Mouse (Mus musculus) megakaryocyte, embryonic 14.5 days (primary cell): Measurements from ENCODE around the gene Fbh1. TPM values are rescaled to one million over a fixed set of nuclear protein-coding genes. Genes with fewer than 3 reads are reported as not detected.

Experiments used
- H3K27me3 ChIP-seq: replicated peaks from 2 replicates; pipeline ENCODE3; 2012; ENCODE audit warnings: inconsistent platforms
- H3K36me3 ChIP-seq: replicated peaks from 2 replicates; pipeline ENCODE3; 2012; ENCODE audit warnings: low read length, inconsistent platforms, mixed read lengths
- H3K4me1 ChIP-seq: 2 replicates; pipeline ENCODE4 v1.6.1; 2012; ENCODE audit warnings: inconsistent platforms
- H3K4me3 ChIP-seq: replicated peaks from 2 replicates; pipeline ENCODE3; 2012; ENCODE audit warnings: moderate library complexity, mild to moderate bottlenecking, inconsistent platforms
- H3K9me3 ChIP-seq: 2 replicates; pipeline ENCODE4 v1.6.1; 2012; ENCODE audit warnings: inconsistent platforms
- FLI1 ChIP-seq: IDR thresholded peaks from 2 replicates; pipeline ENCODE4 v1.6.1; 2012; ENCODE audit warnings: low read length, inconsistent platforms, mixed read lengths
- GATA1 ChIP-seq: IDR thresholded peaks from 3 replicates; pipeline ENCODE4 v1.6.1; 2012; ENCODE audit warnings: mixed read lengths, low read length, inconsistent platforms, borderline replicate concordance
- polyA plus RNA-seq: library from polyadenylated mRNA; stranded (reverse); fragments of >175 nt; gene quantifications from 2 replicates; pipeline ENCODE4 v1.2.3, GENCODE M21; 2012; ENCODE audit warnings: low replicate concordance; ENCODE audit not compliant: insufficient read depth

Fbh1 gene
- 0.45 and 4.7 TPM in 2 replicates for polyA plus RNA-seq

DNA sequence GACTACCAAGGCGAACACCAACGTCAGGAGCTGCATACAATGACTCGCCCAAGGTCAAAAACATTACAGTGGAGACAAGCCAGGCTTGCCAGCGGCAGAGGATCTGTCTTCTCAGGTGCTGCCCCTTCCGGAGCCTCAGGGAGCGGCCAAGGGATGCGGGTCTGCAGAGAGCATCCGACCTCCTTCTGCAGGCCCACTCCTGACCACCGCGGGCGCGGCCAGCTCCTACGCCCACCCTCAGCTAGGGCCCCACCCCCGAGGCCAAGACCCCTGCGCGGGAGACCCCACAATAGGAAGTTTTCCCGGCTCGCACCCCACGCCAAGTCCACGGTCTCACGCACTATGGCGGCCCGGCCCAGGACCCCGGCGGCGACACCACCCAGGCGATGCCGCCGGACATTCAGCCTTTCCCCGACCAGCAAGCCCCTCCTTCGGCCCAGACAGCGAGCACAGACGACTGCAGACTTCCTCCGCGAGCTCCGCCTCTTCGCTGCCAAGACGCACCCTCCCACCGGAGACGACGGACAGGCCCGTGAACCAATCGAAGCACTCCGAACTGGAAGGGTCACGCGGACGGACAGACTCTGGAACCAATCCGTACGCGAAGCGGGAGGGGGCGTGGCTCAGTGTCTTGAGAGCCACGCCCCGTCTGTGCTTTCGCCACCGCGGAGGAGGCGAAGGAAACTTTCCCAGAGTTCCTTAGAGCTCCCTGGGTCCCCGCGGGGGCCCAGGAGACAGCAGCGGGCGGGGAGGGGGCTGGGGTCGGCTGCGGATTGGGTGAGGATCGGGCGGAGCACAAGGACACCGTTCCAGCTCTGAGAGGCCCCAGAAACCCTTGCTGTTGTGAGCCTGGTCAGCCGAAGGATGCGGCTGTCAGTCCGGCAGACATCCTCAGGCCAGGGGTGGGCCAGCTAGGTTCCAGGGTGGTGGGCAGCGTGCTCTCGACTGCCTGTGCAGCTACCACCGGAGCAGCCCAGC, at the start of gene Fbh1, which contains the start of gene Ankrd16:
TSS of gene Fbh1 (minus strand) at position 492 of the 978 bp plus-strand sequence.
TSS of gene Ankrd16 (plus strand) at position 786 of the 978 bp plus-strand sequence.
- Histone ChIP-seq H3K9me3 (no peaks in the 10 kb centered on the region), H3K27me3 (no peaks in the 10 kb centered on the region), H3K36me3 (peaks cover 37% of the 10 kb centered on the region), H3K4me1 (peaks cover 58% of the 10 kb centered on the region), H3K4me3 (peak within 1 kb of the TSS; percentile 100)
- TF ChIP-seq FLI1 (no peak), GATA1 (no peak)

DNA sequence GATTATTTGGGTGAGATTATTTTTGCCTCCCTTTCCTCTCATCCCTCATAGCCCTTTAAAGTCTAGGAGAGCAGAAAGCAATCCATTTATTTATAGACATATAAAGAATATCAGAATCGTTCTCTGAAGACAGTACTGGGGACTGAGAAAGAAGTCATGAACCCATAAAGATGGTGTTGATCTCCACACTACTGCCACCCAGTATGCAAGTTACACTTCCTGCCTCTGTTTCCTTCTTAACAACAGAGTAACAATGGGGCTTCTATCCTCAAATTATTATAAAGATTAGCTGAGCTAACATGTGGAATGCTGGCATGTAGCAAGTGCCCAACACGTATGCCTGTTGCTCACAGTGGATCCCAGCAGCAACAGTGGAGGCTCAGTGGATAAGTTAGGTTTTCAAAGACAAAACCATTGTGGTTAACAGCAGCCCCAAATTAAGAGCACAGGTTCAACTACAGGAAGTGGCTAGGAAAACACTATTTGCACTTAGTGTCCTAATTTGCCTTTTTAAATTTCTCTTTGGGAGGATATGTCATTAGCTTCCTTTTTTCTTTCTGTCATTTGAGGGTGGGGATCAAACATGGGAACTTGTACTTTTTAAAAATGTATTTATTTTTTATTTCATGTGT, 24.0 kb upstream of the Fbh1 start:
- H3K4me3 ChIP-seq: no peak overlapping the region
- H3K4me1 ChIP-seq: peaks cover 33% of the 10 kb centered on the region
- no peaks in the 10 kb centered on the region for H3K9me3 ChIP-seq
- no peaks in the 10 kb centered on the region for H3K27me3 ChIP-seq
- H3K36me3 ChIP-seq: no peaks in the 10 kb centered on the region
- TF ChIP-seq GATA1: no peak
- no peak for TF ChIP-seq FLI1

DNA sequence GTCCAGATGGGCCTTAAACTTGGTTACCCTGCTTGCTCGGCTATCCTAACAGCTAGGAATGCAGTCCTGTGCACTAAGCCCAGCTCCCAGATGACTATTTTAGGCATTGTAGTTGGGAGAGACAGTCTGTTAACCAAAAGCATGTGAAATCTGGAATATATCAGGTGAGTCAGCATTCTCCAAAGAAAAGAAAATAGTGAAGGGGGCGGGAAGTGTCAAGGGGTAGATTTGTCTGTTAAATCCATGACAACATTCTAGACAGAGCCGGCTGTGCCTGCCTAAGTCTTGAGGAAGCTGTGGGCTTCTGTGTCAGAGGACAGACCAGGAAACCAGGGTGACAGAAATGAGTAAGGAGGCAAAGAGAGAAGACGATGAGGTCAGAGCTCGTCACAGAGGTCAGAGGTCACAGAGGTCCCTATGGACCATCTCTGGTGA, 20.6 kb upstream of the Fbh1 start:
- H3K27me3 ChIP-seq: no peaks in the 10 kb centered on the region
- TF ChIP-seq FLI1: no peak
- TF ChIP-seq GATA1: no peak
- H3K4me3 ChIP-seq: no peak overlapping the region
- H3K9me3 ChIP-seq: no peaks in the 10 kb centered on the region
- H3K4me1 ChIP-seq: peaks cover 33% of the 10 kb centered on the region
- H3K36me3 ChIP-seq: peaks cover 19% of the 10 kb centered on the region

DNA sequence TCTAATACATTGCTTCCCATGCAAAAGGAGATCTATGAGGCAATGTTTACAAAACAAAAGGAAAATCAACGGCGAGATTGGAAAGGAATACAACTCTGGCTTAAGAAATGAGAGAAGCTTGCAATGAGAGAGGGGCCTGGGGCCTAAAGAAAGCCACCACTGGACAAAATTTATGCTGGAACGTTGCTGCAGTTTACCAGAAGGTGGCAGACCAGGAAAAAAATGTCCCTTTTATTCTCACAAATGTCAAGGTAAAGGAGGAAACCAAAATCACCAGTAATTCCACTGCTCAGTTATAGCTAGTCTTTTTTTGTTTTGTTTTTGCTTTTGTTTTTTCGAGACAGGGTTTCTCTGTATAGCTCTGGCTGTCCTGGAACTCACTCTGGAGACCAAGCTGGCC, 17.3 kb upstream of the Fbh1 start:
- H3K27me3 ChIP-seq: no peaks in the 10 kb centered on the region
- peaks cover 50% of the 10 kb centered on the region for H3K36me3 ChIP-seq
- no peak overlapping the region for H3K4me3 ChIP-seq
- H3K4me1 ChIP-seq: peaks cover 20% of the 10 kb centered on the region
- 0 out of 2 replicates have a peak, but pooled peaks cover 3% of the 10 kb centered on the region for H3K9me3 ChIP-seq
- no peak for TF ChIP-seq FLI1
- TF ChIP-seq GATA1: no peak

DNA sequence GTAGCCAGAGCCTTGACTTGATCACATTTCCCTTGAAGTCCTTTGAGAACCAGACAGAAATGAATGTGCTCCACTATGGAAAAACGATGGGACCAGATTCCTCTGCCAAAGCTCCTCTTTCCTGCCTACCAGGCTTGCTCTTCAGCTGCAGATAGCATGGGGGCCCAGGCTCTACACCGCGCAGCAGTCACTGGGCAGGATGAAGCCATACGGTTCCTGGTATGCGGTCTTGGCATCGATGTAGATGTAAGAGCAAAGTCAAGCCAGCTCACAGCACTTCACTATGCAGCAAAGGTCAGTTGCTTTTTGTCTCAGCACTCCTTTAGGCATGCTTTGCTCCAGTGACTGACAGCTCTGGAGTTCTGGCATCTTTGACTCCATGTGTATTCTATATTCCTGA, 6.8 kb upstream of the Fbh1 start:
- Histone ChIP-seq H3K27me3 (no peaks in the 10 kb centered on the region), H3K4me3 (no peak overlapping the region), H3K9me3 (no peaks in the 10 kb centered on the region), H3K4me1 (peaks cover 15% of the 10 kb centered on the region), H3K36me3 (peaks cover 86% of the 10 kb centered on the region)
- TF ChIP-seq FLI1 (no peak), GATA1 (no peak)

DNA sequence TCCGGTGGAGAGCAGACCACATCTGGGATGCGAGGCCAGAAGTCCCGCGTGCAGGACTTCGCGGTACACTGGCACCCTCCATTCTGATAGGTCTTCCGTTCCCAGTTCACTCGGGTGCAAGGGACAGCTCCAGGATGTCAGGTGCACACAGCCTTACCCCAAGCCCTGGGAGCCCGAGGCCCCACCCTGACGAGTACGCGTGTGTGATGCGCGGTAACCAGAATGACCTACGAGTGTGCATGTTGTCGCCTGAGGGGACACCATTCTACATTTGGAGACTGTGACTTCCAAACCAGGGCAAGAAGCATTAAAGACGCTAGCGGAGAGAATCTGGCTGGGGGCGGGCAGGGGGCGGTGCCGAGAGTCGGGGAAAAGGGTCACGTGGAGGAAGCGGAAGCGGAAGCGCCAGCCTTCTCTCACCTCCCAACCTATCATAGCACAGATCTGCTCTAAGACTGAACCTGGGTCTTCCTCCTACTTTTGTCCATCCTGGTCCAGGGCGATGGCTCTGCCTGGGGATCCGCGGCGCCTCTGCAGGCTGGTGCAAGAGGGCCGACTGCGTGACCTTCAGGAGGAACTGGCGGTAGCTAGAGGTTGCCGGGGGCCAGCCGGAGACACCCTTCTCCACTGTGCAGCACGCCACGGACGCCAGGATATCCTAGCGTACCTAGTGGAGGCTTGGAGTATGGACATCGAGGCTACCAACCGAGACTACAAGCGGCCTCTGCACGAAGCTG, 873 bp upstream of the Fbh1 start:
- TF ChIP-seq FLI1 (no peak), GATA1 (no peak)
- H3K4me1 ChIP-seq: peaks cover 52% of the 10 kb centered on the region
- H3K9me3 ChIP-seq: no peaks in the 10 kb centered on the region
- no peaks in the 10 kb centered on the region for H3K27me3 ChIP-seq
- peak overlapping the region; percentile 100 for H3K4me3 ChIP-seq
- peaks cover 46% of the 10 kb centered on the region for H3K36me3 ChIP-seq

DNA sequence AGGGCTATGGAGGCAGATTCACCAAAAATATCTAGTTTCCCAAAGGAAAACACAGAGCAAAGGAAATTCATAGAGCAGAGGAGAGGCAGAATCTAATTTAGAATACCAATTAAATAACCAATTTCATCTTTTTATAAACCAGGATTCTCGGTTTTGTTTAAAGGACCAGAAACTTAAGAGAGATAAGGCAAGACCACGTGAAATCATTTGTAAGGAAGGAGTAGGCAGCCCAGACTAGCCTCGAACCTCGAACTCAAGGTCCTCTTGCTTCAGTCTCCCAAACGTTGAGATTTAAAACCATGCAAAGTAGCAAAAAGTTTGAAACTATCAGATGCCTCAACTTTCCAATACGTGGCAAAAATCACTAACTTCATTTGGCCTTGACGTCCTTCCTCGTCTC, 967 bp downstream of the Fbh1 start:
- TF ChIP-seq FLI1 (no peak), GATA1 (no peak)
- Histone ChIP-seq H3K27me3 (no peaks in the 10 kb centered on the region), H3K4me3 (peak overlapping the region; percentile 100), H3K36me3 (peaks cover 27% of the 10 kb centered on the region), H3K4me1 (peaks cover 68% of the 10 kb centered on the region), H3K9me3 (no peaks in the 10 kb centered on the region)

DNA sequence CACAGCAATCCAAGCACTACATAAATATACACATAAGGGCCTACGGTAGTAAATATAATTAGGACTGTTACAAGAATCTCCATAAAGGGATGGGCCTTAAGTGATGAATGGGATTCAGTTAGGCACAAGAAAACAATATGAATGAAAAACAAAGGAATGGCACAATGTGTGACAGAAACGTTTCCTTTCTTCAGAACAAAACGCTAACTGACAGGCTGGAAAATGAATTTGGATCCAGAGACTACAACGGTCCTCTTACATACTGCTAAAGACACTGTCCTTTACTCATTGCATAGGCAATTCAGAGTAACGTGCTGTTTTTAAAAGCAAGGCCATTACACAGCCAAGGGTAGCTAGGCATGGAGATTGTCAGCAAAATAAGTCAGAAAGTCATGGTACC, 2.3 kb downstream of the Fbh1 start:
- Histone ChIP-seq H3K4me1 (peaks cover 71% of the 10 kb centered on the region), H3K36me3 (peaks cover 16% of the 10 kb centered on the region), H3K9me3 (no peaks in the 10 kb centered on the region), H3K4me3 (no peak overlapping the region), H3K27me3 (no peaks in the 10 kb centered on the region)
- no peak for TF ChIP-seq FLI1
- no peak for TF ChIP-seq GATA1

DNA sequence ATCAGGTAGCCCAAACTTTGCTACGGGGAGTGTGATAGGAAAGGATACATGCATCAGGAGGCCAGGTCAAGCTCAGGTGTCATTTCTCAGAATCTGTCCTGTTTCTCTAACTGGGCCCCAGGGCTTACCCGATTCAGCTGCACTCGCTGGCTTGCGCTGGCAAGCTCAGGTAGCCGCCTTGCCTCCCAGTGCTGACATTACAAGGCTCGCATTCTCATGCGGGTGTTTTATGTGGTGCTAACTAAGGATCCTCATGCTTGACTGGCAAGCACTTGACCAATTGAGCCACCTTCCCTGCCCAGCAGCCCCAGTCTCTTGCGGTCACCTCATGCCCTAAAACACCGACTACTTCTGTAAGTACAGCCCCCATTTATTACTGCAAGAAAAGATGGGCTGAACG, 3.0 kb downstream of the Fbh1 start:
- no peak for TF ChIP-seq FLI1
- TF ChIP-seq GATA1: no peak
- H3K4me3 ChIP-seq: peak overlapping the region; percentile 10
- H3K9me3 ChIP-seq: no peaks in the 10 kb centered on the region
- peaks cover 15% of the 10 kb centered on the region for H3K36me3 ChIP-seq
- H3K27me3 ChIP-seq: no peaks in the 10 kb centered on the region
- peaks cover 65% of the 10 kb centered on the region for H3K4me1 ChIP-seq
